Mouse (Mus musculus) frontal cortex, postnatal 25 days (tissue): Measurements from ENCODE around the gene Tcf7l1.

ENCODE experiments used
- DNase-seq, 2 experiments: peaks; one replicate each; pipeline ENCODE4 v3.0.0; 2022; ENCODE audit warnings: low spot score in 2 of 2

Tcf7l1 gene

GRCm38 (mm10) chr6:72747156-72747555 is 41.9 kb downstream of the Tcf7l1 start:
- DNase-seq = no peak

- DNase-seq = no peak
Measured at GRCm38 (mm10) chr6:72745781-72746180, 43.3 kb downstream of the Tcf7l1 start.

GRCm38 (mm10) chr6:72744144-72744800 is 44.8 kb downstream of the Tcf7l1 start:
- no peak for DNase-seq

GRCm38 (mm10) chr6:72743624-72744041 is 45.4 kb downstream of the Tcf7l1 start:
- DNase-seq = no peak

GRCm38 (mm10) chr6:72742331-72742730 is 46.7 kb downstream of the Tcf7l1 start:
- no peak for DNase-seq

- DNase-seq = no peak
Measured at GRCm38 (mm10) chr6:72740596-72741421, 48.2 kb downstream of the Tcf7l1 start.

GRCm38 (mm10) chr6:72736872-72737271 is 52.2 kb downstream of the Tcf7l1 start:
- DNase-seq = no peak

- no peak for DNase-seq
Measured at GRCm38 (mm10) chr6:72735206-72735605, 53.8 kb downstream of the Tcf7l1 start.

GRCm38 (mm10) chr6:72733375-72733774 is 55.7 kb downstream of the Tcf7l1 start:
- DNase-seq = no peak

- DNase-seq = no peak
Measured at GRCm38 (mm10) chr6:72732109-72732508, 56.9 kb downstream of the Tcf7l1 start.

- no peak for DNase-seq
Measured at GRCm38 (mm10) chr6:72730560-72730849, 58.5 kb downstream of the Tcf7l1 start.

GRCm38 (mm10) chr6:72729831-72730559 is 59.1 kb downstream of the Tcf7l1 start:
- no peak for DNase-seq

GRCm38 (mm10) chr6:72727826-72728225 is 61.2 kb downstream of the Tcf7l1 start:
- no peak for DNase-seq

GRCm38 (mm10) chr6:72724494-72725180 is 64.4 kb downstream of the Tcf7l1 start:
- DNase-seq = no peak

- DNase-seq = no peak
Measured at GRCm38 (mm10) chr6:72723731-72724385, 65.2 kb downstream of the Tcf7l1 start.

- no peak for DNase-seq
Measured at GRCm38 (mm10) chr6:72723143-72723542, 65.9 kb downstream of the Tcf7l1 start.

- DNase-seq = no peak
Measured at GRCm38 (mm10) chr6:72720852-72721251, 68.2 kb downstream of the Tcf7l1 start.

GRCm38 (mm10) chr6:72714726-72715125 is 74.3 kb downstream of the Tcf7l1 start:
- no peak for DNase-seq

GRCm38 (mm10) chr6:72714250-72714649 is 74.8 kb downstream of the Tcf7l1 start:
- DNase-seq = no peak

- DNase-seq = no peak
Measured at GRCm38 (mm10) chr6:72711508-72712081, 77.5 kb downstream of the Tcf7l1 start.

GRCm38 (mm10) chr6:72710897-72711507 is 78.1 kb downstream of the Tcf7l1 start:
- no peak for DNase-seq
